Mouse (Mus musculus): Measurements from ENCODE around the gene Prdm13.

Prdm13 gene

DNA sequence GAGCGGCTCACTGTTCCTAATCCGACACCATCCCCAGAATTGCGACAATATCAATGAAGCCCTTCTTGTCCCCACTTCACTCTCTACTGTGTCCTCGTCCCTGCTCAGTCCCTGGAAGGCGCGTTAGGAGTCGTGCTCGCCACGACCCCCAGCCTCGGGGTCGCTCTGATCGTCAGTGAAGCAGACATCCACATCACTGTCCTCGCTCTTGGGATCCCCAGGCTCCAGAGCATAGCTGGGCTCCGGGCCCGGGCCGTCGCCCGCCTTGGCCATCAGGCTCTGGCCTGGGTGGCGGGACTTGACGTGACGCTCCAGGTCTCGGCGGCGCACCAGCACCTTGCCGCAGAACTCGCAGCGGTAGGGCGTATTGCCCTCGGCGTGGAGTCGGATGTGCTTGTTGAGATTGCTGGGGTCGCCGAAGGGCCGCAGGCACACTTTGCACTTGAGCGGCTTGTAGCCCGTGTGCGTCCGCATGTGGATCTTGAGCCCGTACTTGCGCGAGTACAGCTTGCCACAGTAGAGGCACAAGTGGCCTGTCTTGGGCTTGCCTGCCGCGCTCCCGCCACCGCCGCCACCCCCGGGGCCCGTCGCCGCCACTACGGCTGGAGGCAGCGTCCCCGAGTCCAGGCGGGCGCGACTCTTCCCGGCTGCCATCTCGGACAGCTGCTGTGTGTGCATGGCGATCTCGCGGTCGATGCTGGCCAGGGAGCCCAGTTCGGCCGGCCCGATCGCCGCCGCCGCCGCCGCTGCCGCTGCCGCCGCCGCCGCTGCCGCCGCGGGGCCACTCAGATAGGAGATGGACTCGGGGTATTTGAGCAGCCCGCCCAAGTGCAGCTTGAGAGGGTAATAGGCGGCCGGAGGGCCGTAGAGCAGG is 7.4 kb downstream of the Prdm13 start:
- DNase-seq (ENCODE audit: low spot score in 2 of 2): peak in 1 of 2 experiments; percentile 20

DNA sequence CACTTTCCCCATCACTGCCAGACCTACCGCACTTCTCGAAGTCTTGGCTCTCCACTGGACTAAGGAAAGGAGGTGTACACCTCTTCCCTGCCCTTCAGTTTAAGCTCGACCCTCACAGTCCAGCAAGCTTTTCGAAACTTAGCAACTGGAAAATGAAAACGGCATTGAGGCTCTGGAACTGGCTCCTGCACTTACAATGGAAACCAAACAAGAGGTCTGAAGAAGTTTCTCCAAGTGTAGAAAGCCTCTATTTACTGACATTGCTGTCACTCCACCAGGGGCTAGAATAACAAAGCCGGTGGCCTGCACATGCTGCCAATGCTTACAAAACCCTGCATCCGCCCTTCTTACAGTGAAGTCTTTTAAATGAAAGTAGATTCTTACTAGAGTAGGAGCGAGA is 11.1 kb downstream of the Prdm13 start:
- DNase-seq (ENCODE audit: low spot score in 2 of 2): no peak

DNA sequence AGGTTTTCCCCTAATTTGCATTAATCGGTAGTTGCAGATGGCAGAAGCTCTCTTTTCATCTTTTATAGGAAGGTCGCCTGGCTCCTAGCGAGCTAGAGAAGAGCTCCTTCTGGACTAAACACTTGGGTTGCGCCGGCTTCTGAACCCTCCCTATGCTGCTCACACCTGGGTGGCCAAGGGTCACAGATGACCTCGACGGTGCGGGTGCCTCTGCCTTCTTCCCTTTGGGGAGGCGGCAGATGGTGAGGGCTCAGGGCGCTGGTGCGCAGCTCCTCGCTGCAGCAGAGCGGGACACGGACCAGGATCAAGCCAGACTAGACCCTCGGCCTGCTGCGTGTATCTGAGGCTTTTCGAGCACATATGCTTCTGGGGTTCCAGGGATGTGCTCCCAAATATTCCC is 11.7 kb downstream of the Prdm13 start:
- DNase-seq (ENCODE audit: low spot score in 2 of 2): peak in 1 of 2 experiments; percentile 20

DNA sequence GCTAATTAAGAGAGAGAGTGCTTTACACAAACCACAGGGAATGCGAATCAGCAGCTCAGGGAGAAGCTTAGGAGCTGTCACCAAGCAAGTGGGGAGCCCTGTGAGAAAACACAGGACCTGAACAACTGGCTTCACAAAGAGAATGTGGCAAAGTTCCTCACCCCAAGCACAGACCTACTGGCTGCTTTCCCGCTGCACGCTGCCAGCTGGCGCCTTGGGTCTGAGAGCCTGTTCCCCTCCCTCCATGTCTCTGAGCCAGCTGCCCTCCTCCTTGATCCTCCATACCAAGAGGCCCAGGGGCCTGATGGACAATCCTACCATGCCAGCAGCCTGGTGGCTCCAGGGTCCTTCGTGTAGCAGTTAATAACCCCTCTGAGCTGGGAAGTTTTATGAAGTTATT is 19.8 kb downstream of the Prdm13 start:
- DNase-seq (ENCODE audit: low spot score in 2 of 2): peak in 1 of 2 experiments; percentile 84

DNA sequence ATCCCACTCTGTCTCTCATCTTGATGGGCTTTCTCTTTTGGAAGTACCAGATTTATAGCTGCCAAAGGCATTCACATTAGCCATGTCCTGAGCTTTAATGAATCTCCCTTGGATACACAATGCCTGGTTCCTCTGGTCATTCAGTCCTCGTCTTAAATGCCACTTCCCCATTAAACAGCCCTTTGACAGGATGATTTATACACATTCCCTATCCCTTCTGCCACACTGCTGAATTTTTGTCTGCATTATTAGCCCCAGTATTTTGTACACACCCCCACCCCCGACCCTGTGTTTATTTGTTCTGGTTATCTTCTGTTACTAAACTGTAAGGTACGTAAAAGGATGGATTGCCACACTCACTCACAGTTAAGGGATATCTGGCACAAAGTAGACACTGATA is 27.6 kb downstream of the Prdm13 start:
- DNase-seq (ENCODE audit: low spot score in 2 of 2): no peak

DNA sequence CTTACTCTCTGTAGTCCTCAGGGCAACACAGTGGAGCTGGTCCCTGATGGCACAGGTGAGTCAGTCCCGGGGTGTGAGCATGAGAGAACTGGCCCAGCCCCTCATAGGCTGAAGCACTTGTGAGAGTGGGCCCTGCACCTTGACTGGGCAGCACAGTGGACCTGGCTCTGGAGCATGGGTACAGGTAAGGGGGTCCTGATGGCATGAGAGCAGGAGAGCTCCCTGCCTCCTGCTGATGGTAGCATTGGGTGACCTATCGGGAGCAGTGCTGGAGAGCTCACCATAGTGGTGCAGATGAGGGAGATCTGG is 56.5 kb downstream of the Prdm13 start:
- no peak for DNase-seq (ENCODE audit: low spot score in 2 of 2)

DNA sequence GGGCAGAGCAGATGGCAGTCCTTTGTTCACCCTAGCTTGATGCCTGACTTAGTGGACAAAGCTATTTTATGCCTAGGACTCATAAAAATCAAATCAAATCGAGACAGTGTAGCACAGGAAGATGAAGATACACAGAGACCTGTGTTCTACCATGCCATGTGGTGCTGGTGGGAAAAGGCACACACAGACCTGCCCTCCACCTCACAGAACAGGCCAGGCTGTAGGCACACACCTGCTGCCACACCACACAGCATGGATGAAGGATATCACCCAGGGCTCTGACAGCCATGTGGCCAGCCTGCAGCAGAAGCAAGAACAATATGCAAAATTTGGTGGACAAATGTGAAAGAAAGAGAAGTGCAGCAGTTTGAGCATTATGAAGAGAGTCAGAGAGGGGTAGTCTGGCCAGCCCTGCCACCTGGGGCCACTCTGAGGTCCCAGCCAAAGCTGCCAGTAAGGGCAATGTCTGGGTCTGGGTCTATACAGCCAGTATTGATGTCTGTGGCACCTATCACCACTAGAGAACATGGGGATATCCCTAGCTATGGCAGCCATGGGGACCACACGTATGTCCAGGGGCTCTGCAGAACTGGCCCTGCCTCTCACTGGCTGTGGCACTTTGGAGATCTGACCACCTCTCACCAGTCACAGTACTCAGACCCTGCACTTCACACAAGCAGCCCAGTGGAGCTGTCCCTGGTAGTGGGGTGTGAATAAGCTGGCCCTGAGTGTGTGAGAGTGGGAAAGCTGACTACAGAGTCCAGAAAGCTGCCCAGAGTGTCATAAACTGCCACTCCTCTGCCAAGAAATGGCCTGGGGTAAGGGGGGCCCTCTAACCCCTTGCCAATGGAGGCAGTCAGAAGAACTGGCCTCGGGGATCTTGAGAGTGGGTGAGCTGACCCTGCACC is 57.1 kb downstream of the Prdm13 start:
- no peak for DNase-seq (ENCODE audit: low spot score in 2 of 2)
